Mouse (Mus musculus) liver, embryonic 15.5 days (tissue): ENCODE data around the gene Klhl25. TPM values are rescaled to one million over a fixed set of nuclear protein-coding genes. Genes with fewer than 3 reads are reported as not detected.
"Not testable (repeated sequence)": the region's sequence is repeated elsewhere in the genome, so short reads cannot be mapped to it uniquely, and the experiment has no call there.

Experiments used
- ATAC-seq: fragments of 200-750 bp; cut with Nextera tagmentation; 2 replicates; pipeline ENCODE4 v1.8.0; 2017; ENCODE audit warnings: moderate number of reproducible peaks, mild to moderate bottlenecking, moderate library complexity; ENCODE audit not compliant: insufficient read depth
- H3K27ac ChIP-seq: fragments of 300-500 bp; sonication (generic); replicated peaks from 2 replicates; pipeline ENCODE4 v1.5.1; 2015; ENCODE audit warnings: mild to moderate bottlenecking, inconsistent platforms
- H3K27me3 ChIP-seq: fragments of 300-500 bp; sonication (generic); 2 replicates; pipeline ENCODE4 v1.6.1; 2015; ENCODE audit warnings: mild to moderate bottlenecking, inconsistent platforms
- H3K36me3 ChIP-seq: fragments of 300-500 bp; sonication (generic); replicated peaks from 2 replicates; pipeline ENCODE4 v1.6.1; 2015; ENCODE audit warnings: moderate library complexity, mild to moderate bottlenecking, inconsistent platforms
- H3K4me1 ChIP-seq: fragments of 300-500 bp; sonication (generic); replicated peaks from 2 replicates; pipeline ENCODE4 v1.6.1; 2015; ENCODE audit warnings: inconsistent platforms
- H3K4me2 ChIP-seq: fragments of 300-500 bp; sonication (generic); 2 replicates; pipeline ENCODE4 v1.6.1; 2015; ENCODE audit warnings: moderate library complexity, mild to moderate bottlenecking, inconsistent platforms
- H3K4me3 ChIP-seq: fragments of 300-500 bp; sonication (generic); replicated peaks from 2 replicates; pipeline ENCODE4 v1.5.1; 2015; ENCODE audit warnings: mild to moderate bottlenecking, inconsistent platforms
- H3K9ac ChIP-seq: fragments of 300-500 bp; sonication (generic); 2 replicates; pipeline ENCODE4 v1.6.1; 2015; ENCODE audit warnings: moderate library complexity, mild to moderate bottlenecking, inconsistent platforms
- H3K9me3 ChIP-seq: fragments of 300-500 bp; sonication (generic); replicated peaks from 2 replicates; pipeline ENCODE4 v1.6.1; 2016; ENCODE audit warnings: inconsistent platforms
- WGBS: fragments of 180-500 bp; shearing (Covaris S2); methylation state at CpG from one replicate; pipeline ENCODE4 v1.1.7; 2015; ENCODE audit warnings: mixed read lengths; ENCODE audit not compliant: insufficient replicate concordance; 5-methylcytosine and 5-hydroxymethylcytosine counted together
- polyA plus RNA-seq: library from polyadenylated mRNA; unstranded; fragments of >200 nt; fragmentation: Nextera tagmentation; extraction: Ambion mirVana; gene quantifications from 2 replicates; pipeline ENCODE4 v1.2.1, GENCODE M21; 2015

The Klhl25 gene
- polyA plus RNA-seq, 1 experiment from 2014 or later, result 15.5 TPM

- Histone ChIP-seq H3K9me3 (no peaks in the 10 kb centered on the region), H3K9ac (0 out of 2 replicates have a peak overlapping the region, but pooled peaks have one; percentile 31), H3K4me3 (no peak overlapping the region), H3K27me3 (no peaks in the 10 kb centered on the region), H3K36me3 (no peaks in the 10 kb centered on the region), H3K4me1 (peaks cover 62% of the 10 kb centered on the region), H3K4me2 (no peak overlapping the region), H3K27ac (peak overlapping the region; percentile 85)
- ATAC-seq, result no peak
- 38% methylated on average over 4 of the region's 4 CpGs for WGBS
These were observed 21.6 kb upstream of the Klhl25 start for GRCm38 (mm10) chr7:75826360-75827103.

DNA sequence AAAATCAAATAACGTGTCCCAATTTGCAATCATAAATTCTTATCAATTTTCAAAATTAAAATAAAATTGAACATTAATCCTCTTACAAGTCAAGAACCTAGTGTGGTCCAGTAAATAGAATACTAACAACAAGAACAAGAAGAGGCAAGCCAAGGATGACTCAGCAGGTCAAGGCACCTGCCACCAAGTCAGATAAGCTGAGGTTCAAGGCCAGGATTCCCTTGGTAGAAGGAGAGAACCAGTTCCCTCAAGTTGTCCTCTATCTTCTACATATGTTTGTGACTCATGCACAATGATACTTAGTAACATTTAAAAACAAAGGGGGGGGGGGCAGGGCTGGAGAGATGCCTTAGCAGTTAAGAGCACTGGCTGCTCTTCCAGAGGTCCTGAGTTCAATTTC lies 20.8 kb upstream of the Klhl25 start:
- ATAC-seq, result peak; percentile 40
- Histone ChIP-seq H3K4me3 (no peak overlapping the region), H3K4me2 (peak overlapping the region; percentile 24; the same call in 1 of the 2 replicates), H3K36me3 (no peaks in the 10 kb centered on the region), H3K4me1 (peaks cover 59% of the 10 kb centered on the region), H3K9me3 (no peaks in the 10 kb centered on the region), H3K9ac (no peak overlapping the region), H3K27ac (peak overlapping the region; percentile 93), H3K27me3 (no peaks in the 10 kb centered on the region)
- 71% methylated on average over 1 of the region's 1 CpGs for WGBS

- Histone ChIP-seq H3K36me3 (no peaks in the 10 kb centered on the region), H3K9ac (no peak overlapping the region), H3K4me1 (peaks cover 54% of the 10 kb centered on the region), H3K4me3 (no peak overlapping the region), H3K27me3 (no peaks in the 10 kb centered on the region), H3K4me2 (peak overlapping the region; percentile 24; the same call in 1 of the 2 replicates), H3K27ac (peak overlapping the region; percentile 93), H3K9me3 (no peaks in the 10 kb centered on the region)
- peak; percentile 40 for ATAC-seq
- whole genome bisulfite sequencing, result 25% methylated on average over 10 of the region's 10 CpGs
These were observed 20.3 kb upstream of the Klhl25 start for GRCm38 (mm10) chr7:75827850-75828249.

DNA sequence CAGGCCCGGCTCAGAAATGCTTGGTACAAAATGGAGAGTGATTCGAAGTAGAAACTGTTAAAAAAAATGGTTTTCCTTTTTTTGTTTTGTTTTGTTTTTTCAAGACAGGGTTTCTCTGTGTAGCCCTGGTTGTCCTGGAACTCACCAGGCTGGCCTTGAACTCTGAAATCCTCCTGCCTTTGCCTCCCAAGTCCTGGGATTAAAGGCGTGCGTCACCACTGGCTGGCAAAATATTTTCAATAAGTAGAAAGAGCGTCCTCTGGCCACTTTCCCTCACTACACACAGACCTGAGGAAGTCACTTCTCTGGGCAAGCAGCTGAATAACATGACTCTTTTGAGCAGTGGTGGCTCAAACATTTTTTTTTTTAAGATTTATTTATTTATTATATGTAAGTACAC lies 19.6 kb upstream of the Klhl25 start:
- Histone ChIP-seq H3K27me3 (no peaks in the 10 kb centered on the region), H3K4me3 (no peak overlapping the region), H3K4me1 (peaks cover 53% of the 10 kb centered on the region), H3K27ac (peak overlapping the region; percentile 93), H3K9ac (no peak overlapping the region), H3K36me3 (no peaks in the 10 kb centered on the region), H3K9me3 (no peaks in the 10 kb centered on the region), H3K4me2 (no peak overlapping the region)
- no peak for ATAC-seq
- WGBS, result 65% methylated on average over 5 of the region's 5 CpGs

DNA sequence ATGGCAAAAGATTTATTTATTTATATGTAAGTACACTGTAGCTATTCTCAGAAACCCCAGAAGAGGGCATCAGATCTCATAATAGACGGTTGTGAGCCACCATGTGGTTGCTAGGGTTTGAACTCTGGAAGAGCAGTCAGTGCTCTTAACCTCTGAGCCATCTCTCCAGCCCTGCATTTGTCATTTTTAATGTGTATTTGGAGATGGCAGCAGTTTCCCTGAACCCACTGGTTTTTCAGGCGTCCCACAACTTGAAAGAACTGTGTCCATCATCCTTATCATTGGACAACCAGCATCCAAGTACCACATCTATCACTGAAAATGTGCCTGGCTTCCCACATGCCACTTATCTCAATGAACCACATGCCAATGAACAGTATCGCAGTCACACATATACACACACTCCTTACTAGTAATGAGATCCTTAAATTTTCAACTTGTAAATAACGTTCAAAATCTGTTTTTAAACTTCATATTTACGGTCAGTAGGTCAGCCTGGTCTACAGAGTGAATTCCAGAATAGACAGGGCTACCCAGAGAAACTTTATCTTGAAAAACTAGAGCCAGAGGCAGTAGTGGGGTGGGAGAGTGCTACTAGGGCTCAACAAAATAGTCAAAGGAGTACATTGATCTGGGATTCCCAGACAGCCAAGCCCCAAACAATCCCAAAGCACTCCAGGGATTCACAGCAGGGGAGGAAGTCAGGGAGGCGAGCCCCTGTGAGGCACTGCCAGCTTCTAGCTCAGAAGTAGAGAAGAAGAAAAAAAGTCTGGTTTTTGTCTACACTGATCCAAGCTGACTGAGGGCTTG lies 17.7 kb upstream of the Klhl25 start:
- Histone ChIP-seq H3K9me3 (no peaks in the 10 kb centered on the region), H3K9ac (peak overlapping the region; percentile 39), H3K36me3 (no peaks in the 10 kb centered on the region), H3K4me2 (peak overlapping the region; percentile 47), H3K27ac (peak overlapping the region; percentile 93), H3K27me3 (no peaks in the 10 kb centered on the region), H3K4me3 (no peak overlapping the region), H3K4me1 (peaks cover 67% of the 10 kb centered on the region)
- 18% methylated on average over 6 of the region's 6 CpGs for WGBS
- ATAC-seq, result peak; percentile 95

DNA sequence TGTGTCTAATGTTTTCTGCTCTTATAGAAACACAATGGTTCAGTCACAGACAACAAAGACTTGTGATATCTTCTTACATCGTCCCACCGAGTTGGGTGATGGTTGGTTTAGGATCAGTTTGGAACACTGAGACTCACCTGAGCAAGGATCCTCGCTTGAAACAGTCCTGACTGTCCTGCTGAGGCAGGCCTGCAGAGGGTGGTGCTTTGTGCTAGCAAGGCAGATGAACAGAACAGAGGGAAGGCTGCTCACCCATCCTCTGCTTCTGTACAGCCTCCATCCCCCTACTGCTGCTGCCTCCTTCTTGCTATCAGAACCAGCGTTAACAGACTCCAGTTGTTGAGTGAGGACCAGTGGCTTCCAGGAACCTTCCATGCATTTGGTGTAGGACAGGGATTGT lies 14.2 kb upstream of the Klhl25 start:
- H3K4me2 ChIP-seq, ATAC-seq, H3K36me3 ChIP-seq, H3K27me3 ChIP-seq, H3K9me3 ChIP-seq, H3K4me3 ChIP-seq, H3K27ac ChIP-seq, H3K9ac ChIP-seq: not testable (repeated sequence)
- WGBS, result 66% methylated on average over 3 of the region's 4 CpGs
- peaks cover 59% of the 10 kb centered on the region for H3K4me1 ChIP-seq

DNA sequence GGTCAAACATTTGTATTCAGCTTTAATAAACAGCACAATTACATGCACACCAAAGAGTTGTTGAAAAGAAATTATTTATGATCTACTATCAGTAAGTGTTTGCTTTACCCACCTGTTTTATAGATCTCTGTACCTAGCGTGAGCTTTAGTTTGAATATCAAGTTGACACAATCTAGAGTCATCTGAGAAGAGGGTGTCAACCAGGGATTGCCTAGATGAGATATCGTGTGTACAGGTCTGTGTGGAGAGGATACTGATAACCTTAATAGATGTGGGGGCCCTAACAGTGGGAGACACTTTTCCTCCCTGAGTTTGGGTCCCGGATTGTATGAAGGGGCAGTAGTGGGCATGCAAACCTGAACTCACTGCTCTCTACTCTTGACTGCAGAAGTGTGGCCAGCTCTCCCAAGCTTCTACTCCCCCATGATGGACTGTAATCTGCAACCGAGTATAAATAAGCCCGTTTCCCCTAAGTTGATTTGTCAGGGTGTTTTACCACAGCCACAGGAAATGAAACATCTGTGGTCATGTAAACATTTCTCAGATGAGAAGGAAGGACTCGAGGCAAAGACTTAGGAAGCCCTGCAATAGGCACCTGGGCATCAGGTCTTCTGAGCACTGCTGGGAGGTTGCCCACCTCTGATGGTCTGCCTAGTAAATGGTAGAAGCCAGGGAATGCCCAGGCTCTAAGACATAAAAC lies 13.0 kb upstream of the Klhl25 start:
- H3K9me3 ChIP-seq, H3K9ac ChIP-seq, H3K36me3 ChIP-seq, H3K27me3 ChIP-seq, H3K4me3 ChIP-seq, H3K4me2 ChIP-seq, ATAC-seq: not testable (repeated sequence)
- WGBS, result 21% methylated on average over 4 of the region's 6 CpGs
- peaks cover 48% of the 10 kb centered on the region for H3K4me1 ChIP-seq
- peak overlapping the region; percentile 59; the same call in 1 of the 2 replicates for H3K27ac ChIP-seq

- Histone ChIP-seq H3K4me3 (no peak overlapping the region), H3K4me1 (peaks cover 17% of the 10 kb centered on the region), H3K27ac (no peak overlapping the region), H3K9ac (no peak overlapping the region), H3K4me2 (no peak overlapping the region), H3K9me3 (no peaks in the 10 kb centered on the region), H3K27me3 (no peaks in the 10 kb centered on the region), H3K36me3 (no peaks in the 10 kb centered on the region)
- no peak for ATAC-seq
- 53% methylated on average over 4 of the region's 4 CpGs for WGBS
These were observed 8.0 kb upstream of the Klhl25 start for GRCm38 (mm10) chr7:75840071-75840470.

GRCm38 (mm10) chr7:75842306-75842705 lies 5.8 kb upstream of the Klhl25 start:
- H3K4me1 ChIP-seq, result peaks cover 4% of the 10 kb centered on the region

DNA sequence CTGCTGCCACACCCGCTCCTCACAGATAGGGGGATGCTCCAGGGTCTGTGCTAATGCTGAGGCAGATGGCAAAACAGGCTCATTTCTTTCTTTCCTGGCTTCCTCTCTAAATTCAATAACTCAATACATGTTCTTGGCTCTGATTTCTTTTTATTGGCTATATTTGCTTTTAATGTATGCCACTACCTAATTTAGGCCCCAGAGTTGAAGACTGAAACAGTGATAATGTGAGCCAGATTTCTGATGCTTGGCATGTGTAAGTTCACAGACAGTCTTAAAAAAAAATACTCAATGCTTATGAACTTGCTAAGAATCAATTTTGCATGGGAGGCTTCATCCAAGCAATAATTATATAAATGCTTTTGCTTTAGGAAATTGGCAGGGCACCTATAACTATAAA lies 2.2 kb upstream of the Klhl25 start:
- H3K36me3 ChIP-seq, result no peaks in the 10 kb centered on the region
- 90% methylated on average over 1 of the region's 1 CpGs for WGBS
- no peak overlapping the region for H3K4me2 ChIP-seq
- H3K4me3 ChIP-seq, result no peak overlapping the region
- H3K9ac ChIP-seq, result no peak overlapping the region
- H3K27ac ChIP-seq, result no peak overlapping the region
- H3K27me3 ChIP-seq, result no peaks in the 10 kb centered on the region
- no peaks in the 10 kb centered on the region for H3K9me3 ChIP-seq
- no peak for ATAC-seq
- peaks cover 26% of the 10 kb centered on the region for H3K4me1 ChIP-seq

More at GRCm38 (mm10) chr7:75842306-75842705, 5.8 kb upstream of the Klhl25 start:
- Histone ChIP-seq H3K9ac (no peak overlapping the region), H3K27me3 (no peaks in the 10 kb centered on the region), H3K27ac (no peak overlapping the region; the same call in 1 of the 2 replicates), H3K4me3 (no peak overlapping the region), H3K9me3 (no peaks in the 10 kb centered on the region), H3K4me2 (no peak overlapping the region), H3K36me3 (no peaks in the 10 kb centered on the region)
- ATAC-seq, result no peak
- WGBS, result 77% methylated on average over 3 of the region's 3 CpGs

DNA sequence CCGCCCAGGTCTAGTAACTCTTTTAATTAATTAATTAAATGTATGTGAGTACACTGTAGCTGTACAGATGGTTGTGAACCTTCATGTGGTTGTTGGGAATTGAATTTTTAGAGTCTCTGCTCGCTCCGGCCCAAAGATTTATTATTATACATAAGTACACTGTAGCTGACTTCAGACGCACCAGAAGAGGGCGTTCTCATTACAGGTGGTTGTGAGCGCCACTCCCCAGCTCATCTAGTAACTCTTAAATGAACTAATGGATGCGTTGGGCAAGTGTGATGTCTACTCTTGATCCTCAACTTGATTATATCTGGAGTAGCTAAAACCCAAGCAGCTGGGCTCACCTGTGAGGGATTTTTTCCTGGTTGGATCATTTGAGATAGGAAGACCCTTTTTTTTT lies 1.2 kb upstream of the Klhl25 start:
- H3K27ac ChIP-seq, result no peak overlapping the region
- H3K27me3 ChIP-seq, result no peaks in the 10 kb centered on the region
- no peak for ATAC-seq
- peaks cover 33% of the 10 kb centered on the region for H3K4me1 ChIP-seq
- peak overlapping the region; percentile 86; the same call in 1 of the 2 replicates for H3K4me2 ChIP-seq
- no peak overlapping the region for H3K9ac ChIP-seq
- no peaks in the 10 kb centered on the region for H3K9me3 ChIP-seq
- peaks cover 10% of the 10 kb centered on the region for H3K36me3 ChIP-seq
- 41% methylated on average over 7 of the region's 7 CpGs for WGBS
- no peak overlapping the region for H3K4me3 ChIP-seq
